Mouse (Mus musculus) lung, adult 2 months (tissue): Measurements from ENCODE around the gene Gm10197. TPM values are rescaled to one million over a fixed set of nuclear protein-coding genes. Genes with fewer than 3 reads are reported as not detected.
A peak's percentile ranks its signal among the peaks of the same experiment; 100 is the strongest.

Experiments
- DNase-seq: peaks from one replicate; pipeline ENCODE4 v3.0.0; 2022
- H3K4me1 ChIP-seq: fragments of 200-500 bp; 2 replicates; pipeline ENCODE4 v1.6.1; 2011; ENCODE audit warnings: low read length; ENCODE audit not compliant: control insufficient read depth, insufficient read depth
- H3K4me3 ChIP-seq: fragments of 200-500 bp; replicated peaks from 2 replicates; pipeline ENCODE3; 2011; ENCODE audit warnings: low read depth, mild to moderate bottlenecking, control low read depth, low read length; ENCODE audit errors: extremely low read depth
- CTCF ChIP-seq: fragments of 200-500 bp; IDR thresholded peaks from 2 replicates; pipeline ENCODE4 v1.5.1; 2011; ENCODE audit warnings: mild to moderate bottlenecking, low read length, control low read depth; ENCODE audit not compliant: insufficient read depth
- POLR2A ChIP-seq: fragments of 200-500 bp; IDR thresholded peaks from 2 replicates; pipeline ENCODE4 v1.6.1; 2011; ENCODE audit warnings: low read depth, mild to moderate bottlenecking, control low read depth, low read length, borderline replicate concordance; ENCODE audit errors: extremely low read depth
- WGBS: fragments of 180-500 bp; shearing (Covaris S2); methylation state at CpG from one replicate; pipeline ENCODE4 v1.1.7; 2018; 5-methylcytosine and 5-hydroxymethylcytosine counted together
- polyA plus RNA-seq: library from polyadenylated mRNA; depleted of rRNA; stranded (reverse); fragments of >200 nt; gene quantifications from 2 replicates; pipeline ENCODE4 v1.2.3, GENCODE M21; 2012; rRNA removed

Gene Gm10197
- not detected in 2 replicates for polyA plus RNA-seq

DNA sequence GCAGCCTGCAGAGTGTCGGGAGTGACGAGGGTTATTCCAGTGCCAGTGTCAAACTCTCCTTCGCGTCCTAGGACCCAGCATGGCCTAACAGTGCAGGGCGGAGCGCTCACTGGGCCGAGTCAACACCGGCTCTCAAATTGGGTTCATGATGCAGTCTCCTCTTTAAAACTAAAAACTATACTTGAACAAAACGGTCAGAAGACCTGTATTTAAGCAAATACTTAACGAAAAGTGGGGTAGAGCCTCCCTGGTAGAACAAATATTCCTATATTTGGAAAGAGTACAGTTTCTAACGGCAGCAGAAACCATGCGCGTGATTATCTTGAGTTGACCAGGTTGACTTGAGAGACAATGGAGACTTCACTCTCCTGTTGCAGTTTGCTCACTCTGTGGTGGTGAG, at the start of gene Gm10197:
TSS of gene Gm10197 (minus strand) at position 101 of the 400 bp plus-strand sequence.
- Histone ChIP-seq H3K4me3 (no peak within 1 kb of the TSS), H3K4me1 (no peaks in the 10 kb centered on the region)
- no peak for DNase-seq
- WGBS, result 71% methylated on average over 13 of the region's 13 CpGs
- TF ChIP-seq POLR2A (no peak), CTCF (no peak)

DNA sequence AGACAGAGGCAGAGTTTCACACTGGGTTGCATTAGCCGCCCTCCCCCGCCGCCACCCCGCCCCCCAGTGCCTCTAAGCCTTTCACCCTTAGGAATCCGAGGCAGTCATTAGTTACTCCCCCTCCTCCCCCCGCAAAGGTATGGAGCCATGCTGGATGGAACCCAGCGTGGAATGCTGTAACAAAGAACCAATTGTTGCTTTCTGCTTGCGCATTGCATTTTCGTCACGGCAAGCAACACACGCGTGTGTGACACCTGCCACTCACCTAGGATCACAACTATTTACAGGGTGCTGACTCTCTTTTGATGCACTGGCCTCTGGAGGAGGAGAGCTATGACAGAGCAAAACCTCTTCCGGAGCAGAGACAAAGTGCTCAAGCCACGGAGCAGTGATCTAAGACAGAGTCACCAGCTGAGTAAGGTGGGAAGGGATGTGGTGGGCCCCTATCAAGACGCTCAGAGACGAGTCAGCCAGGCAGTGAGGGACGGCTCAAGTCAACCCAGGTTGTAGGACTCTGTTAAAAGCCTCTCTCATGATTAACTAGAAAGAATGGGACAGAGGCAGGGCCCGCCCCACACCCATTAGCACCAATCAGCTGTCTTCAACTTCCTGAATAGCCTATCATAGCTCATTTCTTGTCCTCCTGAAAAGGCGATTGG, 49.5 kb upstream of the Gm10197 start:
- H3K4me1 ChIP-seq, result peaks cover 7% of the 10 kb centered on the region
- WGBS, result 7% methylated on average over 19 of the region's 19 CpGs
- TF ChIP-seq POLR2A, result no peak
- TF ChIP-seq CTCF, result no peak
- peak overlapping the region; percentile 22 for H3K4me3 ChIP-seq
- DNase-seq, result peak; percentile 74

- H3K4me3 ChIP-seq, result no peak overlapping the region
- H3K4me1 ChIP-seq, result peaks cover 4% of the 10 kb centered on the region
- peak; percentile 40 for DNase-seq
- TF ChIP-seq CTCF, result peak; percentile 49
- no peak for TF ChIP-seq POLR2A
- WGBS, result 30% methylated on average over 5 of the region's 5 CpGs
Observed at GRCm38 (mm10) chr19:53419834-53420233, 48.3 kb upstream of the Gm10197 start.

- no peak overlapping the region for H3K4me3 ChIP-seq
- no peaks in the 10 kb centered on the region for H3K4me1 ChIP-seq
- WGBS, result 89% methylated on average over 17 of the region's 17 CpGs
- TF ChIP-seq CTCF (no peak), POLR2A (no peak)
- no peak for DNase-seq
Observed at GRCm38 (mm10) chr19:53415198-53415597, 43.6 kb upstream of the Gm10197 start.

- H3K4me3 ChIP-seq, result no peak overlapping the region
- TF ChIP-seq CTCF (no peak), POLR2A (no peak)
- H3K4me1 ChIP-seq, result no peaks in the 10 kb centered on the region
- DNase-seq, result no peak
- 74% methylated on average over 11 of the region's 11 CpGs for WGBS
Observed at GRCm38 (mm10) chr19:53414650-53415049, 43.1 kb upstream of the Gm10197 start.

- WGBS, result 74% methylated on average over 15 of the region's 15 CpGs
Observed at GRCm38 (mm10) chr19:53413617-53414380, 42.2 kb upstream of the Gm10197 start.

DNA sequence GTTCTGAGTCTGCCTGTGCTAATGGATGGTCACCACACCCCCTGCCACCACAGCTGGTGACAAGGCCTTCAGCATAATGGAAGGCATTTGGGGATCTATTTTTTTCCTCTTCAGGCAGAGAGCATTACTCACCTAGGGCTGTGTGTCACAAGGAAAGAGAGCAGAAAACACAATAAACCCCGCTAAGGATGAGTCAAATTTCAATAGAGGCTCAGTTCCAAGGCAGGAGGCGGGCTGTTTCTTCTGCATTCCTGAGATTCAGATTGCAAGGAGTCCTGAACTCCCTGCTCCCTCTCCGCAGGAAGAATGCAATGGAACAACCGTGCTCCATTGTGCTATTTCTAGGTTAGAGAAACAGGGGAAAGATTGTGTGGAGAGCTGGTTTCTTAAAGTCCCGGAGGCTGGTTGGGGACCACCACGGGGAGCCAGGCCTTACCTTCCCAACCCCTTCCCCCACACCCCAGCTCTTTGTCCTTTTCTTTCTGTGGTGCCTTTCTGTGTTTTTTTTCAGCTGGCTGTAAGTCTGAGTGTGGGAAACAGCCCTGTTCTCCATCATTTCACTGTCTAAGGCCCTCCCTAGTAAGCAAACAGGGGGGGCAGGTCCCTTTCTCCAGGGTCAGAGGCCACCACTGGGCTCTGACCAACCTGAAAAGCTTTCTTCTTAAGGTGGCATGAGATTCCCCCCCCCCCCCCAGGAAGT, 40.7 kb upstream of the Gm10197 start:
- TF ChIP-seq POLR2A, result no peak
- TF ChIP-seq CTCF, result no peak
- H3K4me3 ChIP-seq, result no peak overlapping the region
- no peak for DNase-seq
- 33% methylated on average over 6 of the region's 6 CpGs for WGBS
- H3K4me1 ChIP-seq, result no peaks in the 10 kb centered on the region

More at GRCm38 (mm10) chr19:53413617-53414380, 42.2 kb upstream of the Gm10197 start:
- no peak overlapping the region for H3K4me3 ChIP-seq
- no peak for DNase-seq
- TF ChIP-seq POLR2A (no peak), CTCF (no peak)
- H3K4me1 ChIP-seq, result no peaks in the 10 kb centered on the region

DNA sequence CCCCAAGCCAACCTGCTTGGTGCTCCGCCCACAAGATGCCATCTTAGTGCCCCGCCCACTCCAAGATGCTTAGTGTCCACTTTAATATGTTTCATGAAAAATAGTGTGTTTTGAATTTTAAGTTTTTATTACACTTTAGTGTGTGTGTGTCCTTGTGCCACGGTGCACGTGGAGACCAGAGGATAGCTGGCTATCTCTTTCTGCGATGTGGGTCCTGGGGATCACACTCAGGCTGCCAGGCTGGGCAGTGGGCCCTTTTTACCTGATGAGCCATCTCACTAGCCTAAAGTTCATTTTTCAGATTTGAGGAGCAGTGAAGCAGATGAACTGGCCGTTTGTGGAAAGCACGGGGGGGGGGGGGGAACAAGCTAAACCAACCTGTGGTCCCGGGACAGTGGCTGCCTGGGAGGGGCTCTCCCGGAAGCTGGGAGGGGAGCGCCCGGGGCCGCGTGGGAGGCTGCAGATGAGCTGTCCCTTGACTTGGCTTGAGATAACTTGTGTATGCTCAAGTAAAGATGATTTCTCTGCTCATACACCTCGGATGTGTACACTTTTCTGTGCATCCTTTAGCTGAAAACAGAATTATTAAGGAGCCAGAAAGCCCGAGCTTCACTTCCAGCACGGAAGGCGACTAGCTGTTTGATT, 38.2 kb upstream of the Gm10197 start:
- H3K4me1 ChIP-seq, result no peaks in the 10 kb centered on the region
- 53% methylated on average over 17 of the region's 17 CpGs for WGBS
- no peak for TF ChIP-seq POLR2A

DNA sequence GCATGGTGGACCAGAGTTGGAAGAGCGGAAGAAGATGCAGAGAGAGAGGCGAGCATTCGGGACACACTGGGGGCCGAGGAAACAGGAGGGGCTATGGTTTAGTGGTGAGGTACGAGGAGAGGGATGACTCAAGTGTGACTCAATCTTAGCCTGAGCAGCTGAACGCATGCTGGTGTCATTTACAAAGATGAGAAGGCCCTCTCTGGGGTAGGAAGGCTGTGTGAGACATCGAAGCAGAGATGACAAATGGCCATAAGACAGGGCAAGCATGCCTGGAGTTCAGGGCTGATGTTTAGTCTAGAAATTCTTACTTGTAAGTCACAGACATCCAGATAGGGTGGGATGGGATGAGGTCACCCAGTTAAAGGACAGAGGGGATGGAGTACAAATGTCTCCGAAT, 36.8 kb upstream of the Gm10197 start:
- Histone ChIP-seq H3K4me3 (no peak overlapping the region), H3K4me1 (no peaks in the 10 kb centered on the region)
- DNase-seq, result no peak
- TF ChIP-seq CTCF (no peak), POLR2A (no peak)
- WGBS, result 75% methylated on average over 8 of the region's 8 CpGs

More for the DNA sequence above, 38.2 kb upstream of the Gm10197 start:
- no peak overlapping the region for H3K4me3 ChIP-seq
- DNase-seq, result no peak

GRCm38 (mm10) chr19:53407350-53407749, 35.8 kb upstream of the Gm10197 start:
- no peak for DNase-seq
- Histone ChIP-seq H3K4me3 (no peak overlapping the region), H3K4me1 (no peaks in the 10 kb centered on the region)
- TF ChIP-seq POLR2A (no peak), CTCF (no peak)
- 73% methylated on average over 2 of the region's 2 CpGs for WGBS
